Mouse (Mus musculus) lung, postnatal 0 days (tissue): ENCODE measurements around the gene Smyd2.

Source experiments
- CTCF ChIP-seq: IDR thresholded peaks from 2 replicates; pipeline ENCODE4 v1.5.1; 2016; ENCODE audit warnings: antibody characterized with exemption, mild to moderate bottlenecking
- EP300 ChIP-seq: IDR thresholded peaks from 2 replicates; pipeline ENCODE4 v1.6.1; 2016; ENCODE audit warnings: antibody characterized with exemption, mild to moderate bottlenecking, control low read depth

DNA sequence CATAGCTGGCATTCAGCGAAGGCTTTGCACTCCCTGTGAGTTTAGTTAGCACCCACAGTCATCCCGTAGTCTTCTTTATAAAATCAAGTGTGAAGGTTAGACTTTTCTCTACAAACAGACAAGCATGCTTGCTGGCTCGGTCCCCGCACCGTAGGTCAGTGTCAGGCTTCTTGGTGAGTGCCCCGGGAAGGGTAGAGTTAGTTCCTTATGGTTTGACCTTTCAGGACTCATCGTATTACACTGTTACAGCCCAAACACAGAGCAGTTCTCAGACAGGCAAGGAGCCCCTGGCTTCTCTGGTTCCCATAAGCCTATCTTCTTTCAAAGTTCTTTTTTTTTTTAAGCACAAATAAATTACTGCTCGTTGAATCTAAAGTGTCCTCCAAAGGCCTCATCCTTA is 48.2 kb upstream of the Smyd2 start:
- TF ChIP-seq CTCF = no peak
- TF ChIP-seq EP300 = no peak
